Mouse (Mus musculus) spleen, adult 2 months (tissue): ENCODE data around the gene Adcy5.

Source experiments
- CTCF ChIP-seq: fragments of 200-500 bp; IDR thresholded peaks from 2 replicates; pipeline ENCODE4 v1.5.1; 2011; ENCODE audit warnings: mild to moderate bottlenecking, inconsistent platforms; ENCODE audit not compliant: insufficient read depth, insufficient read length, insufficient replicate concordance; ENCODE audit errors: extremely low read depth
- POLR2A ChIP-seq: fragments of 200-500 bp; IDR thresholded peaks from 2 replicates; pipeline ENCODE4 v1.6.1; 2011; ENCODE audit warnings: low read depth, low read length, inconsistent platforms

DNA sequence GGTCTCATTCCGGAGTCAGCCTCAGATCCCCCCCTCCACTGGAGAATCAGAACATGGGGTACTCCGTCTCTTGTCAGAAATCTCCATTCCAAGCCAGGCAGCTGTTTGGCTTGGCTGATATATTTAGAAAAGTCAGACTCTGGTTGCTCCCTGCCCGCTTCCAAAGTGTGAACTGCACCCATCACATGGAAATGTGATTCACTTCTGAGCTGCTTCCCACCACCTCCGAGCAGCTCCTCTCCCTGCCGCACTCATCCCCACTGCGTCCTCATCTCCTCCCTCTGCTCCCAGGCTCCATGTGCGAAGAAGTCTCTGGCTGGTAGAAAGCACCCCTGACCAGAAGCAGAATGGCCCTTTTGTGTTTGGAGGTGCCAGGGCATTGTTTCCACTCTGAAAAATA, 37.2 kb upstream of the Adcy5 start:
- TF ChIP-seq CTCF (no peak), POLR2A (no peak)
